Mouse (Mus musculus): ENCODE measurements around the gene Commd7. TPM values are rescaled to one million over a fixed set of nuclear protein-coding genes. Genes with fewer than 3 reads are reported as not detected.
A peak's percentile ranks its signal among the peaks of the same experiment; 100 is the strongest.

Gene Commd7
- polyA plus RNA-seq, 1 experiment from 2014 or later, result 88.4 TPM

DNA sequence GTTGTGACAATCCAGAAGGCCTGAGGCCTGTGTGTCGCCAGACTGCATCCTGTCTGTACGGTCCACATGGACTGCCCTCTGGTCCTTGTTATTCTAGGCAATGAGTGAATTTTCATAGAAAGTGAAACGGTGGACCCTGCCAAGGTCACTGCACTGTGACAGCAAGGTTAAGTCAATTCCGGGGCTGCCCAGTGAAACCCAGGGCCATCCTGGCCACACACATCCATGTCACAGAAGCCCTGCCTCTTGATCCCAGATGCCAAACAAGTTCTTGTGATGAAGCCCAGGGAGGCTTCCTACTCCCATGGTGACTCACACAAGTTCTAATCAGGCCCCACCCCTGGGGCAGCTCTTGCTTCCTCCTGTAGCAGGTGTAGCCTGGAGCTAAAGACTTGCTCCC lies 35.0 kb downstream of the Commd7 start:
- H3K4me3 ChIP-seq (ENCODE audit: low read length), result no peak overlapping the region
- ATAC-seq, result peak; percentile 32
- H3K9ac ChIP-seq (ENCODE audit: low read depth, low read length), result no peak overlapping the region
- H3K9me3 ChIP-seq (ENCODE audit: control insufficient read depth, low read length), result no peaks in the 10 kb centered on the region
- no peak overlapping the region for H3K27ac ChIP-seq (ENCODE audit: low read length)
- WGBS, result 70% methylated on average over 4 of the region's 4 CpGs
- no peaks in the 10 kb centered on the region for H3K27me3 ChIP-seq (replicated peaks; ENCODE audit: control insufficient read depth, insufficient read depth, low read length)
- H3K36me3 ChIP-seq (ENCODE audit: control insufficient read depth, insufficient read depth, low read length), result no peaks in the 10 kb centered on the region
- no peak overlapping the region for H3K4me2 ChIP-seq (ENCODE audit: low read depth, low read length)
- H3K4me1 ChIP-seq (ENCODE audit: control insufficient read depth, insufficient read depth, low read length), result peaks cover 12% of the 10 kb centered on the region

GRCm38 (mm10) chr2:153597014-153597413 lies 35.6 kb downstream of the Commd7 start:
- Histone ChIP-seq H3K9me3 (ENCODE audit: control insufficient read depth, low read length) (no peaks in the 10 kb centered on the region), H3K4me1 (ENCODE audit: control insufficient read depth, insufficient read depth, low read length) (peaks cover 17% of the 10 kb centered on the region), H3K4me2 (ENCODE audit: low read depth, low read length) (no peak overlapping the region), H3K4me3 (ENCODE audit: low read length) (no peak overlapping the region), H3K27me3 (replicated peaks; ENCODE audit: control insufficient read depth, insufficient read depth, low read length) (no peaks in the 10 kb centered on the region), H3K9ac (ENCODE audit: low read depth, low read length) (no peak overlapping the region), H3K36me3 (ENCODE audit: control insufficient read depth, insufficient read depth, low read length) (no peaks in the 10 kb centered on the region), H3K27ac (ENCODE audit: low read length) (no peak overlapping the region)
- WGBS, result 88% methylated on average over 3 of the region's 3 CpGs
- no peak for ATAC-seq

GRCm38 (mm10) chr2:153594998-153595397 lies 37.6 kb downstream of the Commd7 start:
- WGBS, result 69% methylated on average over 4 of the region's 4 CpGs
- Histone ChIP-seq H3K9me3 (ENCODE audit: control insufficient read depth, low read length) (no peaks in the 10 kb centered on the region), H3K9ac (ENCODE audit: low read depth, low read length) (no peak overlapping the region), H3K36me3 (ENCODE audit: control insufficient read depth, insufficient read depth, low read length) (no peaks in the 10 kb centered on the region), H3K4me1 (ENCODE audit: control insufficient read depth, insufficient read depth, low read length) (peaks cover 12% of the 10 kb centered on the region), H3K4me3 (ENCODE audit: low read length) (no peak overlapping the region), H3K27me3 (replicated peaks; ENCODE audit: control insufficient read depth, insufficient read depth, low read length) (no peaks in the 10 kb centered on the region), H3K4me2 (ENCODE audit: low read depth, low read length) (no peak overlapping the region), H3K27ac (ENCODE audit: low read length) (no peak overlapping the region)
- ATAC-seq, result no peak

DNA sequence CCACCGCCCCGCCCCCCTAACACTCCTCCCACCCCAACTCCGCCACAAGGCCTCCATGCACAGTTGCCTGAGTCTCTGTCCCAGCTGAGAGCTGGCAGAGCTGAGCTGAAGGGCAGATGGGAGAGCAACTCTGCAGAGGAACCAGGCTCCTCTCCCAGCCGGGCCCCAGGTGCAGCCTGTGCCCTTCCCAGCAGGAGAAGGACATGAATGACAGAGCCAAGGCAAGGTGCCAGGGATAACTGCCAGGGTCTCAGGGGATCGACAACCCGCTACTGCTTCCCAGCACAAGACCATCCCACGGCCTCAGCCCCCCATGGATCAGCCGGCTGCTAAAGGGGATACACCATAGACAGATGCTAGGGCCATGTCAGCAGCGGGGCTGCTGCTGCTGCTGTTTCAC lies 39.4 kb downstream of the Commd7 start:
- H3K27ac ChIP-seq (ENCODE audit: low read length), result 0 out of 2 replicates have a peak overlapping the region, but pooled peaks have one; percentile 28
- H3K4me3 ChIP-seq (ENCODE audit: low read length), result no peak overlapping the region
- no peak overlapping the region for H3K4me2 ChIP-seq (ENCODE audit: low read depth, low read length)
- H3K9me3 ChIP-seq (ENCODE audit: control insufficient read depth, low read length), result no peaks in the 10 kb centered on the region
- no peaks in the 10 kb centered on the region for H3K27me3 ChIP-seq (replicated peaks; ENCODE audit: control insufficient read depth, insufficient read depth, low read length)
- WGBS, result 51% methylated on average over 9 of the region's 9 CpGs
- 0 out of 2 replicates have a peak, but pooled peaks have one; percentile 16 for ATAC-seq
- H3K36me3 ChIP-seq (ENCODE audit: control insufficient read depth, insufficient read depth, low read length), result no peaks in the 10 kb centered on the region
- H3K4me1 ChIP-seq (ENCODE audit: control insufficient read depth, insufficient read depth, low read length), result peaks cover 12% of the 10 kb centered on the region
- peak overlapping the region; percentile 40; the same call in 1 of the 2 replicates for H3K9ac ChIP-seq (ENCODE audit: low read depth, low read length)

GRCm38 (mm10) chr2:153592056-153593014 lies 40.2 kb downstream of the Commd7 start:
- Histone ChIP-seq H3K36me3 (ENCODE audit: control insufficient read depth, insufficient read depth, low read length) (no peaks in the 10 kb centered on the region), H3K4me3 (ENCODE audit: low read length) (no peak overlapping the region), H3K4me1 (ENCODE audit: control insufficient read depth, insufficient read depth, low read length) (peaks cover 12% of the 10 kb centered on the region), H3K4me2 (ENCODE audit: low read depth, low read length) (no peak overlapping the region), H3K27me3 (replicated peaks; ENCODE audit: control insufficient read depth, insufficient read depth, low read length) (no peaks in the 10 kb centered on the region), H3K27ac (ENCODE audit: low read length) (peak overlapping the region; percentile 45; the same call in 1 of the 2 replicates), H3K9me3 (ENCODE audit: control insufficient read depth, low read length) (no peaks in the 10 kb centered on the region), H3K9ac (ENCODE audit: low read depth, low read length) (peak overlapping the region; percentile 29; the same call in 1 of the 2 replicates)
- 70% methylated on average over 8 of the region's 8 CpGs for WGBS
- ATAC-seq, result peak; percentile 87

DNA sequence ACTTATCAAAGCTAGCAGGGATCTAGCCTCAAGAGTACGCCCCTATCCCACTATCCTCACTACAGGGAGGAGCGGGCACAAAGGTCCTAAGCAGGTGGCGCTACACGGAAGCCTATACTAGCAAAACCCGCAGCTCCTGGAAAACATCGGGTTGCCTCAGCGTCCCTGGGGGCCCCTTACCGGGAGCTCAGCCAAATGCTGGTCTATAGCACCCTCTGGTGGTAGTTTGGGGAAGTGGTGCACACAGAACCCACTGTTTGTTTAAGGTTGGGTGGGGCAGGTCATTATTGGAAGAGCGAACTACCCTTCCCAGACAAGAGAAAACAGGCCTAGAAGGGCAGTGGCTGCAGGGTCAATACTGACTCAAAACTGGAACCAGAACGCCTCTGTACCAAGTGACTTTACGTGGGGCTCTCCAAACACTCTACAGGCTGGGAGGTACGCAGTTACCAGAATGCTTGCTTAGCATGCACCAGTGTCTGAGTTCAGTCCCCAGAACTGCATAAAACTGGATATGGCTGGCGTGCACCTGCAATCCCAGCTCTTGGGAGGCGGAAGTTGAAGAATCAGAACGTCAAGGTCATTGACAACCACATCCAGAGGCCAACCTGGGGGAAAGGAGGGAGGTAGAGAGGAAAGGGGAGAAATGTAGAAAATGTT lies 45.9 kb downstream of the Commd7 start:
- WGBS, result 7% methylated on average over 15 of the region's 15 CpGs

DNA sequence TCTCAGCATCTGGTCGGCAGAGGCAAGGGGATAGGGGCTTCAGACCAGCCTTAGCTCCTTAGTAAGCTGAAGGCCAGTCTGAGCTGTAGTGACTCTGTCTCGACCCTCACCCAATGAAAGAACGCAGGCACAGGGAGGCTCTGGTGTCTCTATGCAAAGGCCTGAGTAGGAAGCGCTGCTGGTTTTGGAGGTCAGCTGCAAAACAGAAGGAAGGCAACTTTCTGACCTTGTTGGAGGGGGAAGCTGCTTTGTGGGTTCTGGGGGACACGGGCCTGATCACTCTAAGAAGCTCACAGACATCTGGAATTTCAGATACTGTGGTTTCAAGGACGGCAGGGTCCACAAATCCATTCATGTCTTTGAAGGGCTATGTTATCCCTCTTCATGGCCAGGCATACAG lies 46.6 kb downstream of the Commd7 start:
- no peak for ATAC-seq
- H3K4me2 ChIP-seq (ENCODE audit: low read depth, low read length), result no peak overlapping the region
- H3K4me3 ChIP-seq (ENCODE audit: low read length), result no peak overlapping the region
- no peaks in the 10 kb centered on the region for H3K9me3 ChIP-seq (ENCODE audit: control insufficient read depth, low read length)
- 72% methylated on average over 6 of the region's 6 CpGs for WGBS
- no peak overlapping the region for H3K9ac ChIP-seq (ENCODE audit: low read depth, low read length)
- H3K27me3 ChIP-seq (replicated peaks; ENCODE audit: control insufficient read depth, insufficient read depth, low read length), result no peaks in the 10 kb centered on the region
- no peak overlapping the region for H3K27ac ChIP-seq (ENCODE audit: low read length)
- no peaks in the 10 kb centered on the region for H3K36me3 ChIP-seq (ENCODE audit: control insufficient read depth, insufficient read depth, low read length)
- peaks cover 27% of the 10 kb centered on the region for H3K4me1 ChIP-seq (ENCODE audit: control insufficient read depth, insufficient read depth, low read length)

More for the DNA sequence above, 45.9 kb downstream of the Commd7 start:
- Histone ChIP-seq H3K27ac (ENCODE audit: low read length) (peak overlapping the region; percentile 57), H3K4me1 (ENCODE audit: control insufficient read depth, insufficient read depth, low read length) (peaks cover 25% of the 10 kb centered on the region), H3K9ac (ENCODE audit: low read depth, low read length) (peak overlapping the region; percentile 48; the same call in 1 of the 2 replicates), H3K4me3 (ENCODE audit: low read length) (peak overlapping the region; percentile 28), H3K36me3 (ENCODE audit: control insufficient read depth, insufficient read depth, low read length) (no peaks in the 10 kb centered on the region), H3K9me3 (ENCODE audit: control insufficient read depth, low read length) (no peaks in the 10 kb centered on the region), H3K27me3 (replicated peaks; ENCODE audit: control insufficient read depth, insufficient read depth, low read length) (no peaks in the 10 kb centered on the region), H3K4me2 (ENCODE audit: low read depth, low read length) (peak overlapping the region; percentile 53)
- ATAC-seq, result peak; percentile 78

DNA sequence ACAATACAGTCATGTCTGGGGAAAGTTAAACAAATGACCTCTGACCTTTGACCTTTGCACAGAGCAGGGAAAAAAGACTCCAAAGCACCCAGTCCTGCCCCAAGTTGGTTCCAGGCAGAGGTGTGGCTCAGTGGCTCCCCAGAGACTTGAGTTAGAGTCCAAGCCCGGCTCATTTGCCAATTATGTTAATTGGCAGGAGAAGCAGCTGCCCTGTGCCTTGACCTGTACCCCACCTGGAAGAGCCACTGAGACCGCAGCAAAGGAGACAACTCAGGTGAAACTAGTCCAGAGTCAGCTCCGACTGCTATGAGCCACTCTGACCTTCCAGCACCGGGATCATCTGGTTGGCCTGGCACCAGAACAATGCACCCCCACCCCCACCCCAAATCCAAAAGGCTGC lies 48.2 kb downstream of the Commd7 start:
- peaks cover 30% of the 10 kb centered on the region for H3K4me1 ChIP-seq (ENCODE audit: control insufficient read depth, insufficient read depth, low read length)
- no peaks in the 10 kb centered on the region for H3K36me3 ChIP-seq (ENCODE audit: control insufficient read depth, insufficient read depth, low read length)
- H3K27ac ChIP-seq (ENCODE audit: low read length), result no peak overlapping the region
- no peak for ATAC-seq
- H3K9me3 ChIP-seq (ENCODE audit: control insufficient read depth, low read length), result no peaks in the 10 kb centered on the region
- WGBS, result 81% methylated on average over 4 of the region's 4 CpGs
- H3K27me3 ChIP-seq (replicated peaks; ENCODE audit: control insufficient read depth, insufficient read depth, low read length), result no peaks in the 10 kb centered on the region
- no peak overlapping the region for H3K4me2 ChIP-seq (ENCODE audit: low read depth, low read length)
- no peak overlapping the region for H3K4me3 ChIP-seq (ENCODE audit: low read length)
- H3K9ac ChIP-seq (ENCODE audit: low read depth, low read length), result no peak overlapping the region

GRCm38 (mm10) chr2:153583641-153584049 lies 48.9 kb downstream of the Commd7 start:
- Histone ChIP-seq H3K4me2 (ENCODE audit: low read depth, low read length) (peak overlapping the region; percentile 17; the same call in 1 of the 2 replicates), H3K27ac (ENCODE audit: low read length) (peak overlapping the region; percentile 58), H3K36me3 (ENCODE audit: control insufficient read depth, insufficient read depth, low read length) (no peaks in the 10 kb centered on the region), H3K4me1 (ENCODE audit: control insufficient read depth, insufficient read depth, low read length) (peaks cover 30% of the 10 kb centered on the region), H3K9me3 (ENCODE audit: control insufficient read depth, low read length) (no peaks in the 10 kb centered on the region), H3K9ac (ENCODE audit: low read depth, low read length) (peak overlapping the region; percentile 32; the same call in 1 of the 2 replicates), H3K27me3 (replicated peaks; ENCODE audit: control insufficient read depth, insufficient read depth, low read length) (no peaks in the 10 kb centered on the region), H3K4me3 (ENCODE audit: low read length) (no peak overlapping the region)
- WGBS, result 65% methylated on average over 13 of the region's 14 CpGs
- peak; percentile 41 for ATAC-seq

Data from intestine, embryonic 16.5 days (tissue).